Mouse (Mus musculus): ENCODE results near the gene Grsf1.

Grsf1 gene

GRCm38 (mm10) chr5:88630883-88631282 lies 45.1 kb downstream of the Grsf1 start:
- peak in 1 of 2 experiments; percentile 36 for DNase-seq (ENCODE audit: low spot score in 2 of 2)

- DNase-seq (ENCODE audit: low spot score in 2 of 2): peak in 1 of 2 experiments; percentile 9
Measured at GRCm38 (mm10) chr5:88629987-88630386, 46.0 kb downstream of the Grsf1 start.

- peak in 1 of 2 experiments; percentile 11 for DNase-seq (ENCODE audit: low spot score in 2 of 2)
Measured at GRCm38 (mm10) chr5:88629125-88629524, 46.8 kb downstream of the Grsf1 start.

GRCm38 (mm10) chr5:88627545-88627944 lies 48.4 kb downstream of the Grsf1 start:
- DNase-seq (ENCODE audit: low spot score in 2 of 2): no peak

GRCm38 (mm10) chr5:88616988-88617387 lies 59.0 kb downstream of the Grsf1 start:
- no peak for DNase-seq (ENCODE audit: low spot score in 2 of 2)

- peak in 1 of 2 experiments; percentile 43 for DNase-seq (ENCODE audit: low spot score in 2 of 2)
Measured at GRCm38 (mm10) chr5:88614129-88614528, 61.8 kb downstream of the Grsf1 start.

Data from right cerebral cortex, postnatal 10 days (tissue).